Mouse (Mus musculus) stomach, postnatal 0 days (tissue): ENCODE measurements at regions not wholly inside any gene's neighbourhood (a gene's known extent, or its start where the extent isn't known, plus 50 kb on each side); places are given as distances from the start of the nearest gene placed in this dataset.

Source experiments
- CTCF ChIP-seq: IDR thresholded peaks from 2 replicates; pipeline ENCODE4 v1.5.1; 2016; ENCODE audit warnings: antibody characterized with exemption, low read depth, mild to moderate bottlenecking, moderate library complexity
- EP300 ChIP-seq: optimal IDR thresholded peaks from 2 replicates; pipeline ENCODE3; 2016; ENCODE audit warnings: antibody characterized with exemption

DNA sequence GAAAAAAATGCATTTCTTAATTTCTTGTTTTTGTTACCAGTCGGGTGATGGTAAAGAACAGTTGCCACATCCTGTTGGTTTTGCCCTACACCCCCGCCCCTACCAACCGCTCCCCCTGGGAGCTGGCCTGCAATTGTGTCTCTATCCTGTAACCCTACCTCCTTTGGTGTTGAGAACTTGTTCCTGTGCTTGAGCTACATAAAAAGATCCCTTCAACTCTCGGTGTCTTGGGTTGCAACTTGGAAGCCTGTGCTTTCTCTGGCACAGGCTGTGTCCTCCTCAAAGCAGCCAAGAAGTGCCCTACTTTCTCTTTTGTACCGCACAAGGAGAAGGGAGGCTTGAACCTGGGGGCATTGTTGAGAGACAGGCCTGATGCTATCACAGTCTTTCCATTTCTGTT, 85.0 kb downstream of the Rgs2 start:
- TF ChIP-seq CTCF (no peak), EP300 (no peak)
